11 mouse cellular contexts compared by ENCODE assay signal in genomic region chr14:121145698-121146097, GRCm38 (mm10).
DNase-seq lines count a peak whose midpoint lies in the region; ATAC-seq lines count a peak whose summit lies in the region.
"Had no signal": no experiment of that assay in that cellular context is flagged by ENCODE, and none has a peak within 500 bp of the region (broad histone marks: within the 10 kb centered on the region; RNA-seq: fewer than 3 reads in every experiment).

No protein-coding gene starts in this region.

- H3K4me3 ChIP-seq in heart, embryonic 12.5 days, result 0 out of 2 replicates have a peak overlapping the region, but pooled peaks have one; percentile 5
- no peak overlapping the region for H3K4me3 ChIP-seq in embryonic facial prominence, embryonic 12.5 days
- peak overlapping the region; percentile 25; the same call in 1 of the 2 replicates for H3K4me3 ChIP-seq in liver, embryonic 13.5 days (replicated peaks)

- H3K36me3 ChIP-seq in heart, embryonic 12.5 days, result no peaks in the 10 kb centered on the region
- no peaks in the 10 kb centered on the region for H3K36me3 ChIP-seq in embryonic facial prominence, embryonic 12.5 days
- H3K36me3 ChIP-seq in liver, embryonic 13.5 days, result no peaks in the 10 kb centered on the region

- 0 out of 2 replicates have a peak, but pooled peaks have one; percentile 38 for ATAC-seq in heart, embryonic 12.5 days (ENCODE audit: insufficient number of reproducible peaks, low FRiP score)
- ATAC-seq in embryonic facial prominence, embryonic 12.5 days (ENCODE audit: insufficient number of reproducible peaks, insufficient read depth, low FRiP score, low TSS enrichment), result no peak
- peak; percentile 66 for ATAC-seq in liver, embryonic 13.5 days (ENCODE audit: low read depth)
- ATAC-seq: forebrain, embryonic 14.5 days had no signal

- no peaks in the 10 kb centered on the region for H3K9me3 ChIP-seq in heart, embryonic 12.5 days (replicated peaks)
- no peaks in the 10 kb centered on the region for H3K9me3 ChIP-seq in embryonic facial prominence, embryonic 12.5 days
- no peaks in the 10 kb centered on the region for H3K9me3 ChIP-seq in liver, embryonic 13.5 days (replicated peaks)

- 0 out of 2 replicates have a peak overlapping the region, but pooled peaks have one; percentile 46 for H3K9ac ChIP-seq in heart, embryonic 12.5 days
- H3K9ac ChIP-seq in embryonic facial prominence, embryonic 12.5 days, result no peak overlapping the region
- peak overlapping the region; percentile 15; the same call in 1 of the 2 replicates for H3K9ac ChIP-seq in liver, embryonic 13.5 days

- H3K4me1 ChIP-seq in heart, embryonic 12.5 days (replicated peaks), result peaks cover 58% of the 10 kb centered on the region
- H3K4me1 ChIP-seq in embryonic facial prominence, embryonic 12.5 days, result peaks cover 36% of the 10 kb centered on the region
- H3K4me1 ChIP-seq in liver, embryonic 13.5 days (replicated peaks), result peaks cover 36% of the 10 kb centered on the region

- no peak for DNase-seq in heart, adult 8-10 months (ENCODE audit: low spot score)
- peak; percentile 82 for DNase-seq in kidney, adult 18-20 months
- no peak for DNase-seq in liver, embryonic 13.5 days
- DNase-seq in spleen, adult 12 weeks (ENCODE audit: low spot score), result no peak
- DNase-seq in right cerebral cortex, postnatal 25 days, result no peak
- DNase-seq in cerebellum, adult 11-12 months, result no peak
- DNase-seq: layer of hippocampus, adult 9-11 months had no signal

- 16% methylated on average over 10 of the region's 10 CpGs for WGBS in heart, embryonic 12.5 days
- WGBS in embryonic facial prominence, embryonic 12.5 days, result 22% methylated on average over 10 of the region's 10 CpGs
- WGBS in liver, embryonic 13.5 days (ENCODE audit: insufficient replicate concordance), result 16% methylated on average over 9 of the region's 10 CpGs

- H3K4me2 ChIP-seq in heart, embryonic 12.5 days, result peak overlapping the region; percentile 54
- no peak overlapping the region for H3K4me2 ChIP-seq in embryonic facial prominence, embryonic 12.5 days (replicated peaks)
- H3K4me2 ChIP-seq in liver, embryonic 13.5 days, result peak overlapping the region; percentile 36
- H3K4me2 ChIP-seq: midbrain, embryonic 11.5 days had no signal

- no peaks in the 10 kb centered on the region for H3K27me3 ChIP-seq in heart, embryonic 12.5 days (replicated peaks)
- H3K27me3 ChIP-seq in embryonic facial prominence, embryonic 12.5 days, result no peaks in the 10 kb centered on the region
- H3K27me3 ChIP-seq in liver, embryonic 13.5 days, result no peaks in the 10 kb centered on the region

- peak overlapping the region; percentile 63; the same call in 1 of the 2 replicates for H3K27ac ChIP-seq in heart, embryonic 12.5 days (ENCODE audit: poor library complexity, severe bottlenecking)
- H3K27ac ChIP-seq in embryonic facial prominence, embryonic 12.5 days, result peak overlapping the region; percentile 51; the same call in 1 of the 2 replicates
- peak overlapping the region; percentile 80 for H3K27ac ChIP-seq in liver, embryonic 13.5 days
